Mouse (Mus musculus) kidney, postnatal 36 days (tissue): ENCODE data around the gene Rufy2.
"Not testable (repeated sequence)": the region's sequence is repeated elsewhere in the genome, so short reads cannot be mapped to it uniquely, and the experiment has no call there.

Source experiments
- DNase-seq, 2 experiments: peaks; one replicate each; pipeline ENCODE4 v3.0.0; 2021 to 2022; ENCODE audit warnings: mixed read lengths in 2 of 2

Gene Rufy2

DNA sequence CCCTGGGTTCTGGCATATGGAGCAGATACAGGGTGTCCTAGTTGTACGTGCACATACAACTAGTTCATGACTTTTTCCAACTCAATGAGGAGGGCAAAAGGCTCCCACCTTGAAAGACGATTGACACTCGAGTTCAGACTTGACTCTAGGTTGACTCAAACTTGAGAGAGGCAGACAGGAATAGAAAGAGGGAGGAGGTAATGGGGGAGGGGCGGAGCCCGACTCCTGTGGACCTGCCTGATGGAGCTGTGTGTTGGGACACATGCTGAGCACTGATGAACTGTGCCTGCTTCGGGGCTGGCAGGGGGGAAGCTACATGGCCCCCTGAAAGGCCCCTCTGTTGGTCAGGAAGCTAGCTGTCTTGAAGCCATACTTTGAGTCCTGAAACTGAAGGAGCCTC, 73.0 kb downstream of the Rufy2 start:
- DNase-seq = no peak

DNA sequence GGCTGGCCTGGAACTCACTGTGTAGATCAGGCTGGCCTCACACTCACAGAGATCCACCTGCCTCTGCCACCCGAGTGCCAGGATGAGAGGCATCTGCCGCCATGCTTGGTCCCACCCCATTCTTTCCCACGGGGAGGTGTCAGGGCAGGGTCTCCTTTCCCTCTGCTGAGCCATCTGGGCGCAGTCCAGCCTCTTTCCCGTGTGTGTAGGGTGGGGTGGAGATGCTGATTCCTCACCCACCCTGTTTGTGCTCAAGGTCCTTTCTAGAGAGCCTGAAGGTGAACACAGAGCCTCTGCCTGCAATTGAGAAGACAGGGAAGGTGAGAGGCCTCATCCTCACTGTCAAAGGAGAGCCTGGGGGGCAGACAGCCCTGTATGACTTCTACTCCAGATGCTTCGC, 74.0 kb downstream of the Rufy2 start:
- DNase-seq = not testable (repeated sequence)

DNA sequence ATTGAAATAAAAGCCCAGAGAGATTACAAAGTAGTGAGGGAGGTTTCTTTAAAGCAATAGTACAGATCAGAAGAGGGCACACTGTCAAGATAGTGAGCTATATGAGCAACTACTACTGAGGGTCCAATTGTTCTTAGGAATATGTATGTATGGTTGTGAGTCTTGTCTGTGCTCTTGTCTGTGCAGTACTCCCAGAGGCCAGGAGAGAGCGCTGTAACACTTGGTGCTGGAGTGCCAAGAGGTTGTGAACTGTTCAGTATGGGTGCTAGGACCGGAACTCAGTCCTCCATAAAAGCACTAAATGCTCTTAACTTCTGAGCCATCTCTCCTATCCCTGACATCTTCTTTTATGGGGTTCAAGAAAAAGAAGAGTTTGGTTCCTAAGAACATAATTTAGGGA, 74.6 kb downstream of the Rufy2 start:
- no peak for DNase-seq

DNA sequence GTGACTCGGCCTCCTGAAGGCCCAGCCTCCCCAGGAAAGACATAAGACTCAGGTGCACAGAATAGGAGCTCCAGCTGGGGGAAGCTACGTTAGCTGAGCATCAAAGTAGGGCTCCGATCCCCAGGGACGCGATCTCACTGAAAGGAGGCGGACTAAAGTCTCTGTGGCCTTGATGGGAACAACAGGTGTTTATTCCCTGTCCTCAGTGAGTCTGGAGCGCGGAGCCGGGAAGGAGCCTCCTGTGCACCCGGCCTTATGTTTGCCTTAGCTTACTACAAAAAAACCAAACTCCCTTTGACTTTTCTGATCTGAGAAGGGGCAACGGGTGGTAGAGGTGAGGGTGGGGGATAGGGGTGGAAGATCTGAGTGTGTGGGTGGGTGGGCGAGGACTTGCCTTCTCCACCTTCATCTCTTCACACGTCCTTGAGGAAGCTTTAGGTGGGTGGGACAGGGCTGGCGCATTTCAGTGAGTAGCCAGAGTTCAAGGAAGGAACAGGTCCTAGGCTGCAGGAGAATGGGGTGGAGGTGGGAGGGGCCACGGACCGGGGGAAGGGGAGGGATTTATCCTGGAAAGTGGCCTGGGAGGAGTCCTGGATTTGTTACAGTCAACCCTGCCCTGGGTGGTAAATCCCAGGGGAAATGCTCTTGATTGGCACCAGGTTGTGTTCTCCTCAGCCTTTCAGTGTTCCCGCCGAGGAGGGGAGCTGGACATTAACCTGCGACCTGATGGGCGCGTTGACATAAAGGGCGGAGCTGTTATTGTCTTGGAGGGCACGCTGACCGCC, 77.1 kb downstream of the Rufy2 start:
- DNase-seq = peak; percentile 74 to 83

DNA sequence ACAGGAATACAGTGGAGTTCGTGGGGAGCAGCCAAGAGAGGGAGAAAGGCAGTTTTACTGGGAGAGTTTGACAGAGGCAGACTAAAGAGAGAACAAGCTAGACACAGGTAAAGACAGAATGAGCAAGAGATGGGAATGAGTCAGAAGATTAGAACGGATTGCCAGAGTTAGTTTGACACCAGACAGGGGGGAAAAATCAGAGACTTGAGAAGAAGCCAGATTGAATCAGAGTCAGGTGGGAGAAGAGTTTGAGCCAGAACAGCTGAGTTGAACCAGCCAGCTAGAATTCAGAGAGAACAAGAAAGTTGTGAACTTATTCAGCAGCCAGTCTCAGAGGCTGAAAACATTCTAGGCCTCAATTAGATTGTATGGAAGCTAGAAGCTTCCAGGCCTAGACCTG, 79.8 kb downstream of the Rufy2 start, which contains the start of gene Pbld1:
Gene Pbld1, plus strand, starts transcription at position 301 of the 400 bp plus-strand sequence.
- no peak for DNase-seq

- DNase-seq = peak; percentile 89 to 91
These were observed 80.4 kb downstream of the Rufy2 start for GRCm38 (mm10) chr10:63060406-63060805.

DNA sequence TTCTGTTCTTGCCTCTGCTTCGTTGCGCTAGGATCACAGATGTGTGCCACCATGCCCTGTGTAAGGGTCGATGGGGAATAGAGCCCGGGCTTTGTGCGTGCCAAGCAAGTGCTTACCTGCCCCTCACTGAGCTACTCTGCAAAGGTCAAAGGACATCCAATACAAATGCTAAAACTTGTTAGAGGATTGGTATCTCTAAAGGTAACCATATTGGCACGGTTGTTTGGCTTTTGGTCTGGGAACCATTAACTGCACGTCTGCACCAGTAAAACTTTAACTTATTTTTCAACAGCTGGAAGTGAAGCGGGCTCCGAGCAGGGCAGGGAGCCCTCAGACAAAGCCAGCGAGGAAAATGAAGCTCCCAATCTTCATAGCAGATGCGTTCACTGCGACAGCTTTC, 81.2 kb downstream of the Rufy2 start:
- DNase-seq = peak; percentile 59 to 77

- peak; percentile 87 to 88 for DNase-seq
These were observed 82.7 kb downstream of the Rufy2 start for GRCm38 (mm10) chr10:63062696-63063095.

GRCm38 (mm10) chr10:63063365-63063764, 83.3 kb downstream of the Rufy2 start:
- peak in 1 of 2 experiments; percentile 28 for DNase-seq

DNA sequence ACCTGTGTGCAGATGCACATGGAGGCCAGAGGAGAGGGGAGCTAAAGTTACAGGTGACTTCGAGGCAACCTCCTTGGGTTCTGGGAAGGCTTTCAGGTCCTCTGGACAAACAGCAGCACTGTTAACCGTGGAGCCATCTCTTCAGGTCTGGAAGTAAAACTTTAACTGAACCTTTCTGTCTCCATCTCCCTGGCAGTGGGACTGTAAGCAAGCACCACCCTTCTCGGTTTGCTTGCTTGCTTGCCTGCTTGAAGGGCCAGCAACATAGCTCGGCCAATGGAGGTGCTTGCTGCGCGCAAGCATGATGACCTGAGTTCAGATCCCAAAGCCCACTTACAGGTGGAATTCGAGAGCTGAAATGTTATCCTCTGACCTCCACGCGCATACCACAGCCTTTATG, 84.5 kb downstream of the Rufy2 start:
- peak; percentile 48 to 69 for DNase-seq

DNA sequence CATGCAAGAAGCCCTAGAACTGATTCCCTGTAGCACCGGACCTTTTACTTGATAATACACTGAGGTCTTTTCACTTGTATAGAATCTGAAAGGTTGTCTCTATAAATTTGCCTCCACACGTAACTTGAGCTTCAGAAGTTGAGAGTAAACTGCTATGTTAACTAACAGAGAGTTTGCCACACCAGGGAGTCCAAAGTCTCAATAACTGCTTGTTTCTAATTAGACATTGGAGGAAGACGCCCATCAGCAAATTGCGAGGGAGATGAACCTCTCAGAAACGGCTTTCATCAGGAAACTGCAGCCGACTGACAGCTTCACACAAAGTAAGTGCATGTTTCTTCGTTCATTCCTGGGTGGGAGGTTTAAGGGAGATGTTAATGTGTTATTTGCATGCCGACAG, 85.5 kb downstream of the Rufy2 start:
- DNase-seq = peak; percentile 25 to 38

GRCm38 (mm10) chr10:63065988-63066387, 86.0 kb downstream of the Rufy2 start:
- DNase-seq = peak; percentile 85 to 91
